Mouse (Mus musculus): ENCODE data around the gene Mcfd2. TPM values are rescaled to one million over a fixed set of nuclear protein-coding genes. Genes with fewer than 3 reads are reported as not detected.

Mcfd2 gene
- polyA plus RNA-seq (2012; rRNA removed), result 59.6 and 64.8 TPM in 2 replicates

GRCm38 (mm10) chr17:87265792-87266186 lies at the start of gene Mcfd2:
Gene Mcfd2, minus strand, starts transcription at chr17:87265935.
- TF ChIP-seq POLR2A (IDR thresholded peaks at IDR 0.05; ENCODE audit: borderline replicate concordance, insufficient read depth, low read length) (peak; percentile 62; the same call in 1 of the 2 replicates), CTCF (IDR thresholded peaks at IDR 0.05; ENCODE audit: borderline replicate concordance, insufficient read depth, low read depth, low read length) (no peak)
- peak; percentile 85 to 88 for DNase-seq
- Histone ChIP-seq H3K4me1 (ENCODE audit: control insufficient read depth, insufficient read depth, low read length) (0 out of 2 replicates have a peak, but pooled peaks cover 7% of the 10 kb centered on the region), H3K27ac (ENCODE audit: insufficient read depth, low read length) (peak within 1 kb of the TSS; percentile 2; the same call in 1 of the 2 replicates), H3K27me3 (ENCODE audit: control insufficient read depth, insufficient read depth, low read length) (no peaks in the 10 kb centered on the region), H3K4me3 (replicated peaks; ENCODE audit: insufficient read depth, low read depth, low read length) (peak within 1 kb of the TSS; percentile 67)
- 0% methylated on average over 41 of the region's 41 CpGs for WGBS

DNA sequence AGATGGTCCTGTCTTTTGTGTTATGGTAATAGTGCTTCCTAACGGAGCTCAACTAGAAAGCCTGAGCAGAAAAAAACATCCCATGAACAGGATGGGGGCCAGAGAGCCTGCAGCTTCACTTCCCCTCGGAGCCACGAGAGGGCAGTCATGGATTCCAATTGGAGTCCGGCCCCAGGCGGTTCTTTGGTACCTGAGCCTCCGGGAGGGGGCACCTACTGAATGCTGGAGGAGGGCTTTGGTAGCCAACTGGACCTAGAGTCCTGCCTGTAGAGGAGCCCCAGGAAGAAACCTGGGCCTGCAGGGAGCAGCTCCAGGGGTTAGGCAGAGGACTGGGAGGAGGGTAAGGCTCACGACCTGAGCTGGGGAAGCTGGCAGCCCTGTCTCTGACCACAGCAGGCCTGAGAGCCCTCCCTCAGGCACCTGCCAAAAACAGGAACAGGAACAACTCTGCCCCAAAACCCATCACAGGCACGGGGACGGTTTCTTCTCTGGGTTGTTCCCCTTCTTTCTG lies 49.3 kb upstream of the Mcfd2 start:
- TF ChIP-seq POLR2A (IDR thresholded peaks at IDR 0.05; ENCODE audit: borderline replicate concordance, insufficient read depth, low read length), result no peak
- peak; percentile 93 for TF ChIP-seq CTCF (IDR thresholded peaks at IDR 0.05; ENCODE audit: borderline replicate concordance, insufficient read depth, low read depth, low read length)
- DNase-seq, result peak; percentile 91 to 96
- Histone ChIP-seq H3K27me3 (ENCODE audit: control insufficient read depth, insufficient read depth, low read length) (no peaks in the 10 kb centered on the region), H3K4me3 (replicated peaks; ENCODE audit: insufficient read depth, low read depth, low read length) (peak overlapping the region; percentile 3), H3K27ac (ENCODE audit: insufficient read depth, low read length) (0 out of 2 replicates have a peak overlapping the region, but pooled peaks have one; percentile 9), H3K4me1 (ENCODE audit: control insufficient read depth, insufficient read depth, low read length) (peaks cover 30% of the 10 kb centered on the region)
- 3% methylated on average over 9 of the region's 9 CpGs for WGBS

- H3K27ac ChIP-seq (ENCODE audit: insufficient read depth, low read length), result no peak overlapping the region
- WGBS, result 46% methylated on average over 5 of the region's 5 CpGs
- TF ChIP-seq CTCF (IDR thresholded peaks at IDR 0.05; ENCODE audit: borderline replicate concordance, insufficient read depth, low read depth, low read length) (no peak), POLR2A (IDR thresholded peaks at IDR 0.05; ENCODE audit: borderline replicate concordance, insufficient read depth, low read length) (no peak)
Measured at GRCm38 (mm10) chr17:87314530-87314946, 48.8 kb upstream of the Mcfd2 start.

DNA sequence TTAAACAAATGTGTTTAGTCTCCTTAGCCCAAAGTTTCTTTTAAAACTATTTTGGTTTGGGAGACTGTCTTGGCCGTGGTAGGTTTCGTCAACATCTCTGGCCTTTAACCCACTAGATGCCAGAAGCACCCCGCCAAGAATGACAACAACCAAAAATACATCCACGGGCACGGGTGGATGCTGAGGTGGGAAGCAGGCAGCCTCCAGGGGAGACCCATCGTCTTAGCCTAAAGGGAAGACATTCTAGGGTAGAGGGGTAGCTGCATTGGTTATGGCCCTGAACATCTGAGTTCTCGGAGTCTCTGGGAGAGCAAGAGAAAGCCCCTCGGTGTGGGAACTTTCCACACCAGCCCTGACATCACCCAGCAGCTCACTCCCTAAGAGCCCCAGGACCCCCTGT lies 48.4 kb upstream of the Mcfd2 start:
- Histone ChIP-seq H3K27me3 (ENCODE audit: control insufficient read depth, insufficient read depth, low read length) (no peaks in the 10 kb centered on the region), H3K27ac (ENCODE audit: insufficient read depth, low read length) (no peak overlapping the region), H3K4me3 (replicated peaks; ENCODE audit: insufficient read depth, low read depth, low read length) (no peak overlapping the region), H3K4me1 (ENCODE audit: control insufficient read depth, insufficient read depth, low read length) (peaks cover 30% of the 10 kb centered on the region)
- WGBS, result 81% methylated on average over 8 of the region's 8 CpGs
- TF ChIP-seq CTCF (IDR thresholded peaks at IDR 0.05; ENCODE audit: borderline replicate concordance, insufficient read depth, low read depth, low read length) (no peak), POLR2A (IDR thresholded peaks at IDR 0.05; ENCODE audit: borderline replicate concordance, insufficient read depth, low read length) (no peak)
- DNase-seq, result peak in 1 of 2 experiments; percentile 8

More at GRCm38 (mm10) chr17:87314530-87314946, 48.8 kb upstream of the Mcfd2 start:
- H3K27me3 ChIP-seq (ENCODE audit: control insufficient read depth, insufficient read depth, low read length), result no peaks in the 10 kb centered on the region
- peak in 1 of 2 experiments; percentile 65 for DNase-seq
- H3K4me1 ChIP-seq (ENCODE audit: control insufficient read depth, insufficient read depth, low read length), result peaks cover 30% of the 10 kb centered on the region
- H3K4me3 ChIP-seq (replicated peaks; ENCODE audit: insufficient read depth, low read depth, low read length), result peak overlapping the region; percentile 3

DNA sequence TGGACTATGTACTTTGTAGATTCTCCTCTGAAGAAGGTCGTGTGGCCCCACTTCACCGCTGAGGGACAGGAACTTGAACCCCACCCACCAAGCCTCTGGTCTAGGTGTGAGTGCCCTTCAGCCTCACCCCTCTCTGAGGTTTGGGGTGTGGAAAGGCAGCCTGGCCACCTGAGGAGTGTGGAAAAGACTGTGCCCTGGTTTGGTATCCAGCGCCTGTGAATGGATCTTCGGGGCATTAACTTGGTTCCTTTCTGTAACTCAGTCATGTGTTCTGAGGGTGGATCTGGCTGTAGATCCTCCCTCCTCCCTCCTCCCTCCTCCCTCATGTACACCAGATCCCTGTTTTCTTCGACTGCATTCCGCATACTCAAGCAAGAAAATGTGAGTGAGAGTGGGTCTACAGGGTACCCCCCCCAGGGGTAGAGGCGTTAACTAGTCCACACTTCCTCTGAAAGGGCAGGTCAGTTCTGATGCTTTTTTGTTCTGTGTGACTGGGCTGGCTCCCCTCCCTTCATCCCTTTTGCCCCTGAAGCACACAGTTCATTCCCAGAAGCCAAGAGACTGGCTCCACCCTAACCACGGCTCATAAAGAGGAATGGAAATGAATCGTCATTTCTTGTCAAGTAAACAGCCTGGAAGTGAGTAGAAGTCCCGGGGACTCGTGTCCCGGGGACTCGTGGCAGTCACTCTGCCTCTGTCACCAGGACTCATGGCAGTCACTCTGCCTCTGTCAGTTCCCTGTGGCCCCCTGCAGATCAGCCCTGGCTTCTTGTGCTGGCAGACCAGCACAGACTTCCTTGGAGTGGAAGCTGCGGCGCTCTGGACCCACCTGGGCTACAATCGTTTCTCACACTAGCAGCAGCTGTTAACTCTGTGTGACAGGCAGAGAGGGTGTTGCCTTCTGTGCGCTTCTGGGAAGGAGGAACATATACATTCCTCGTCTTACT lies 47.5 kb upstream of the Mcfd2 start:
- no peaks in the 10 kb centered on the region for H3K27me3 ChIP-seq (ENCODE audit: control insufficient read depth, insufficient read depth, low read length)
- WGBS, result 37% methylated on average over 18 of the region's 18 CpGs
- H3K4me1 ChIP-seq (ENCODE audit: control insufficient read depth, insufficient read depth, low read length), result peaks cover 27% of the 10 kb centered on the region
- no peak for TF ChIP-seq CTCF (IDR thresholded peaks at IDR 0.05; ENCODE audit: borderline replicate concordance, insufficient read depth, low read depth, low read length)
- TF ChIP-seq POLR2A (IDR thresholded peaks at IDR 0.05; ENCODE audit: borderline replicate concordance, insufficient read depth, low read length), result no peak
- DNase-seq, result peak; percentile 20 to 21
- no peak overlapping the region for H3K4me3 ChIP-seq (replicated peaks; ENCODE audit: insufficient read depth, low read depth, low read length)
- H3K27ac ChIP-seq (ENCODE audit: insufficient read depth, low read length), result no peak overlapping the region

DNA sequence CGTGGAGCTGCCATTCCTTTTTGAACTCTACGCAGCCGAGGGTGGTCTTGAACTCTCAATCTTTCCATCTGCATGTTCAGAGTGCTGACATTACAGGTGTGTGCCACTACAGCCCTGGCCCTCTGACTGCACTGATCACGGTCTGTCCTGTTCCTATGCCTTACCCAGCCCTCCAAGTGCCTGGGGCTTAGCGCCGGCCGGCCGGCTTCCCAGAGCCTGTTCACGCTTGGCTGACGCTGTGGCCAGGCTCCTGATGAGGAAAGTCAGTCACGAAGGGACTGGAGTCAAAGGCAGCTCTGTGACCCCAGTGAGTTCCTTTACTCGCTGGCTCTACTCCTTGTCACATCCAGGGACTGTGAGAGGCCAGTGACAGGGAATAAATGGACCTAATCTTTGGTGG lies 46.6 kb upstream of the Mcfd2 start:
- Histone ChIP-seq H3K27me3 (ENCODE audit: control insufficient read depth, insufficient read depth, low read length) (no peaks in the 10 kb centered on the region), H3K4me3 (replicated peaks; ENCODE audit: insufficient read depth, low read depth, low read length) (no peak overlapping the region), H3K27ac (ENCODE audit: insufficient read depth, low read length) (no peak overlapping the region), H3K4me1 (ENCODE audit: control insufficient read depth, insufficient read depth, low read length) (peaks cover 20% of the 10 kb centered on the region)
- DNase-seq, result no peak
- 49% methylated on average over 12 of the region's 12 CpGs for WGBS
- TF ChIP-seq POLR2A (IDR thresholded peaks at IDR 0.05; ENCODE audit: borderline replicate concordance, insufficient read depth, low read length) (no peak), CTCF (IDR thresholded peaks at IDR 0.05; ENCODE audit: borderline replicate concordance, insufficient read depth, low read depth, low read length) (no peak)

- TF ChIP-seq CTCF (IDR thresholded peaks at IDR 0.05; ENCODE audit: borderline replicate concordance, insufficient read depth, low read depth, low read length), result no peak
- no peak for TF ChIP-seq POLR2A (IDR thresholded peaks at IDR 0.05; ENCODE audit: borderline replicate concordance, insufficient read depth, low read length)
- H3K4me1 ChIP-seq (ENCODE audit: control insufficient read depth, insufficient read depth, low read length), result peaks cover 4% of the 10 kb centered on the region; the same call in 1 of the 2 replicates
- H3K27me3 ChIP-seq (ENCODE audit: control insufficient read depth, insufficient read depth, low read length), result no peaks in the 10 kb centered on the region
- no peak overlapping the region for H3K27ac ChIP-seq (ENCODE audit: insufficient read depth, low read length)
- 61% methylated on average over 7 of the region's 7 CpGs for WGBS
- DNase-seq, result no peak
- H3K4me3 ChIP-seq (replicated peaks; ENCODE audit: insufficient read depth, low read depth, low read length), result no peak overlapping the region
Measured at GRCm38 (mm10) chr17:87310497-87310896, 44.8 kb upstream of the Mcfd2 start.

All from cerebellum, adult 2 months (tissue).